Mouse (Mus musculus) limb, embryonic 11.5 days (tissue): ENCODE results near the gene Sdsl. TPM values are rescaled to one million over a fixed set of nuclear protein-coding genes. Genes with fewer than 3 reads are reported as not detected.

Source experiments
- ATAC-seq: fragments of 200-750 bp; cut with Nextera tagmentation; 2 replicates; pipeline ENCODE4 v1.8.0; 2017; ENCODE audit warnings: low read depth; ENCODE audit not compliant: insufficient number of reproducible peaks, low FRiP score, low TSS enrichment
- DNase-seq: peaks from one replicate; pipeline ENCODE4 v3.0.0-alpha.2; 2015; ENCODE audit warnings: low spot score
- H3K27ac ChIP-seq: fragments of 300-500 bp; sonication (generic); replicated peaks from 2 replicates; pipeline ENCODE4 v1.5.1; 2014; ENCODE audit warnings: low read depth, mild to moderate bottlenecking, low read length
- H3K27me3 ChIP-seq: fragments of 300-500 bp; sonication (generic); 2 replicates; pipeline ENCODE4 v1.6.1; 2014; ENCODE audit warnings: mild to moderate bottlenecking, low read length, mixed read lengths; ENCODE audit not compliant: control insufficient read depth, insufficient read depth
- H3K36me3 ChIP-seq: fragments of 300-500 bp; sonication (generic); 2 replicates; pipeline ENCODE4 v1.6.1; 2014; ENCODE audit warnings: mild to moderate bottlenecking, low read length, moderate library complexity, mixed read lengths; ENCODE audit not compliant: control insufficient read depth, insufficient read depth
- H3K4me1 ChIP-seq: fragments of 300-500 bp; sonication (generic); 2 replicates; pipeline ENCODE4 v1.6.1; 2014; ENCODE audit warnings: low read length, mixed read lengths; ENCODE audit not compliant: control insufficient read depth, insufficient read depth
- H3K4me2 ChIP-seq: fragments of 300-500 bp; sonication (generic); 2 replicates; pipeline ENCODE4 v1.6.1; 2014; ENCODE audit warnings: low read depth, mild to moderate bottlenecking, moderate library complexity; ENCODE audit not compliant: severe bottlenecking
- H3K4me3 ChIP-seq: fragments of 300-500 bp; sonication (generic); 2 replicates; pipeline ENCODE4 v1.5.1; 2014; ENCODE audit warnings: low read depth, low read length
- H3K9ac ChIP-seq: fragments of 300-500 bp; sonication (generic); 2 replicates; pipeline ENCODE4 v1.6.1; 2014; ENCODE audit warnings: mild to moderate bottlenecking, low read length
- H3K9me3 ChIP-seq: fragments of 300-500 bp; sonication (generic); 2 replicates; pipeline ENCODE4 v1.6.1; 2016; ENCODE audit warnings: low read length; ENCODE audit not compliant: control insufficient read depth
- WGBS: fragments of 180-500 bp; shearing (Covaris S2); extraction: QIAGEN DNeasy Blood & Tissue Kit; methylation state at CpG from one replicate; pipeline ENCODE4 v1.1.7; 2014; 5-methylcytosine and 5-hydroxymethylcytosine counted together
- polyA plus RNA-seq: library from polyadenylated mRNA; unstranded; fragments of >200 nt; fragmentation: Nextera tagmentation; extraction: Ambion mirVana; gene quantifications from 2 replicates; pipeline ENCODE4 v1.2.1, GENCODE M21; 2014

Sdsl gene
- polyA plus RNA-seq, 1 experiment from 2014 or later, result 4.0 TPM

DNA sequence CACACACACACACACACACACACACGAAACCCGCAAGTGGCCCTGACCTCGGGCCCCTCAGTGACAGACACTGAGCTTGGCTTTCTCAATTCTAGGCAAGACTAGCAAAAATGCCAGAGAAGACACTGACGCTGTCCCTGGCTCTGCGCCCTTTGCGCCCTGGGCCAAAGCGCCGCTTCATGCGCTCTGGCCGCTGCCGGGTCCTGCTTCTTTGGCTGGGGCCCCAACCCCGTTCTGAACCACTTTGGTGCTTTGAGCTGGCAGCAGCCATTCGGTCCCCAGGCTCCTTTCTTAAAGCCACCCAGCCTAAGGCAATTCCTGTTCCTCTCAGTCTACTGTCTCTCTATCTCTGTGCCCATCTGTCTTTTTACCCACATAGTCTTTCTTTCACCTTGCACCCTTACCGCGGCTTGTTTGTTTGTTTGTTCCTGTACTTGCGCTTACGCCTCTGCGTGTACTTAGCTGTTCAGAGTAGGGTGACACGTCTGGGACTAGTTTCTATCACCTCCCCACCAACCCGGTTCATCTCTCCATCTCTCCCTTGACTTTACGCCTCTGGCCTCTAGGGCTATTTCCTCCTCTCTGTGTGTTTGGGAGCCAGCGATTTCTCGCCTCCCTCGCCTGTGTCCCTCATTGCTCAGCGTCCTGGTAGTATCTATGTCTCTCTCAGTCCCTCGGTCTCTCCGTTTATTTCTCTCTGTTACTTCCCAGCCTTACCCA lies 33.5 kb downstream of the Sdsl start:
- no peak for ATAC-seq
- Histone ChIP-seq H3K4me3 (no peak overlapping the region), H3K9ac (no peak overlapping the region), H3K4me1 (peaks cover 14% of the 10 kb centered on the region), H3K27ac (no peak overlapping the region), H3K9me3 (no peaks in the 10 kb centered on the region), H3K27me3 (peaks cover 70% of the 10 kb centered on the region), H3K36me3 (no peaks in the 10 kb centered on the region), H3K4me2 (no peak overlapping the region)
- peak; percentile 45 for DNase-seq
- 2% methylated on average over 27 of the region's 27 CpGs for WGBS

DNA sequence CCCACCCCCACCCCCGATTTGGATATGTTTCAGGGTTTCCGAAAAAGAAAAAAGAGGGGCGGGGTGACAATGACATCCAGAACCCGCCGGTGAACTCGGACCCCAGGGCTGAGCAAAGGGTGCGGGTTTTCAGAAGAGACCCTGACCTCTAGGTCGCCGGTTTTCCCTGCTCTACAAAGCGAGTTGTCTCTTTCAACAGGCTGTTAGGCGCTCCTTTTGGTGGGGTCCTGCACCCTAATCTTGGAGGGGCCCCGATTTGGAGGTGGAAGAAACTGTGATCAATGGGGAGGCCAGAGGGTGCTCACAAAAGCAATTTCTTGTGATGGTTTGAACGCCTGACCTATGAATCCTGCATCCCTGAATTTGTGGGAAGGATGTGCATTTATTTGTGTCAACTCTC lies 34.1 kb downstream of the Sdsl start:
- no peak overlapping the region for H3K9ac ChIP-seq
- H3K9me3 ChIP-seq, result no peaks in the 10 kb centered on the region
- DNase-seq, result peak; percentile 45
- peaks cover 75% of the 10 kb centered on the region for H3K27me3 ChIP-seq
- WGBS, result 1% methylated on average over 13 of the region's 13 CpGs
- no peak for ATAC-seq
- H3K27ac ChIP-seq, result no peak overlapping the region
- H3K4me1 ChIP-seq, result peaks cover 14% of the 10 kb centered on the region
- no peaks in the 10 kb centered on the region for H3K36me3 ChIP-seq
- H3K4me2 ChIP-seq, result no peak overlapping the region
- H3K4me3 ChIP-seq, result no peak overlapping the region

DNA sequence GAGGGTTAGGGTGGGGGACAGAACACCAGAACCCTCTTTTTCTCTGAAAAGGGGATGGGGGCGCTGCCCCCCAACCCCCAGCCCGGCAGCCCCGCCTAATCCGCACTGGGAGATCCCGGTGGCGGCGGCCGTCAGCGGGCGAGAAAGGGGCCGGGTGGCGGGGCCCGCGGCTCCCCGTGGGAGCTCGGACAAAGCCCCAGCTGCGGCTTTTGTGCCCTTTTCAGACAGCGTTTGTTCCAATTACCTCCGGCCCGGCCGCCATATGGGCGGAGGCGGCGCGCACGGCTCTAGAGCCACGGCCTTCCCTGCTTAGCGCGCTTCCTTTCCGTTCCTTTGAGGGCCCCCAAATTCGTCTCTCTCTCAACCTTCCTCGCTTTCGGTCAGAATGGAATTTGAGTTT lies 34.6 kb downstream of the Sdsl start:
- DNase-seq (peak; percentile 41), ATAC-seq (no peak)
- H3K27me3 ChIP-seq, result peaks cover 78% of the 10 kb centered on the region
- peaks cover 14% of the 10 kb centered on the region for H3K4me1 ChIP-seq
- no peaks in the 10 kb centered on the region for H3K36me3 ChIP-seq
- no peak overlapping the region for H3K27ac ChIP-seq
- H3K9me3 ChIP-seq, result no peaks in the 10 kb centered on the region
- no peak overlapping the region for H3K9ac ChIP-seq
- no peak overlapping the region for H3K4me2 ChIP-seq
- 1% methylated on average over 33 of the region's 33 CpGs for WGBS
- peak overlapping the region; percentile 17; the same call in 1 of the 2 replicates for H3K4me3 ChIP-seq

DNA sequence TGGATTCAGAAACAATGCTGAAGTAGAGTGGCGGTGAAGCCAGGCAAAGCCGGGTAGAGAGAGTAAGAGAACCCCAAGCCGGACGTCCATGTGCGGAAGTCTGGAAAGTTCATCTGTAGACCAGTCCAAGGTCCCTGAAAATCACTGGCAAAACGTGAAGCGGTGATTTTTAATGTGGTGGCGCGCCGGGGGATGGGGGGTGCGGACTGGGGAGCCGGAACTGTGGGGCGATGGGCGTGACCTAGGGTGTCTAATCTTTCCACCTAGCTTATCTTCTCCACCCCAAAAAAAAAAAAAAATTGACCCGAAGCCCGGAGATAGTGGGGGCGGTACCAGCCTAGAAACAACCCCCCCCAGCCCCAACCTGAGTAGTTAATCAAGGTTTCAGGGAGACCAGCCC lies 35.1 kb downstream of the Sdsl start:
- no peak overlapping the region for H3K9ac ChIP-seq
- H3K4me3 ChIP-seq, result peak overlapping the region; percentile 17; the same call in 1 of the 2 replicates
- H3K27ac ChIP-seq, result no peak overlapping the region
- H3K27me3 ChIP-seq, result peaks cover 78% of the 10 kb centered on the region
- ATAC-seq, result no peak
- under 1% methylated on average over 17 of the region's 17 CpGs for WGBS
- no peaks in the 10 kb centered on the region for H3K36me3 ChIP-seq
- DNase-seq, result no peak
- no peaks in the 10 kb centered on the region for H3K9me3 ChIP-seq
- H3K4me1 ChIP-seq, result peaks cover 14% of the 10 kb centered on the region
- H3K4me2 ChIP-seq, result no peak overlapping the region

DNA sequence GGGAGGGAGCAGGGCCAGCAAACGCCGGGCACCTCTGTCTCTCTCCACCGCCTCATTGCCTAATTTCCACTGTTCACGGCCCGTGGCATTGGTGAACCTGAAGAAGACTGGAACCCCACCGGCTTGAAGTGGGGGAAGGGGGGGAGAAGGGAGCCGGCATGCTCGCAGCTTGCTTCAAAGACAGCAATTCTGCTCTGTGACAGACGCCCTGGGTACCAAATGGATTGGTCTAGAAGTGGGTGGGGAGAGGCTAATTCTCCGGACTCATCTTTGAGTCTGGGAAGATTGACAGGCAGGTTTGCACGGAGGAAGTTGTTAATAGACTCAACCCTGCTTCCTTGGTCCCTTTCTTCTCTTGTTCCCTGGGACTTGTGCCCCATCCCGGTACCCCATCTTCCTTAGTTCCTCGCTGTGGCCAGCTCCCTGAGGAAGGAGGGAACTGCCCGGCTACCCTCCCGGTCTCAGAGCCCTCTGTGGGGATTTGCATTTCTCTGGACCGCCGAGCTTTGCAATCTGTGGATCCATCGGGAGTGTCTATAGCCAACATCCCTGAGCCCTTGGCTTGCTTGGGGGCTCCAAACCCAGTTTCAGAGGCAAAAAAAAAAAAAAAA lies 35.6 kb downstream of the Sdsl start:
- Histone ChIP-seq H3K4me1 (peaks cover 14% of the 10 kb centered on the region), H3K4me2 (no peak overlapping the region), H3K27ac (no peak overlapping the region), H3K4me3 (no peak overlapping the region), H3K27me3 (peaks cover 83% of the 10 kb centered on the region), H3K9me3 (no peaks in the 10 kb centered on the region), H3K36me3 (no peaks in the 10 kb centered on the region), H3K9ac (no peak overlapping the region)
- peak; percentile 48 for DNase-seq
- WGBS, result under 1% methylated on average over 18 of the region's 18 CpGs
- ATAC-seq, result no peak

DNA sequence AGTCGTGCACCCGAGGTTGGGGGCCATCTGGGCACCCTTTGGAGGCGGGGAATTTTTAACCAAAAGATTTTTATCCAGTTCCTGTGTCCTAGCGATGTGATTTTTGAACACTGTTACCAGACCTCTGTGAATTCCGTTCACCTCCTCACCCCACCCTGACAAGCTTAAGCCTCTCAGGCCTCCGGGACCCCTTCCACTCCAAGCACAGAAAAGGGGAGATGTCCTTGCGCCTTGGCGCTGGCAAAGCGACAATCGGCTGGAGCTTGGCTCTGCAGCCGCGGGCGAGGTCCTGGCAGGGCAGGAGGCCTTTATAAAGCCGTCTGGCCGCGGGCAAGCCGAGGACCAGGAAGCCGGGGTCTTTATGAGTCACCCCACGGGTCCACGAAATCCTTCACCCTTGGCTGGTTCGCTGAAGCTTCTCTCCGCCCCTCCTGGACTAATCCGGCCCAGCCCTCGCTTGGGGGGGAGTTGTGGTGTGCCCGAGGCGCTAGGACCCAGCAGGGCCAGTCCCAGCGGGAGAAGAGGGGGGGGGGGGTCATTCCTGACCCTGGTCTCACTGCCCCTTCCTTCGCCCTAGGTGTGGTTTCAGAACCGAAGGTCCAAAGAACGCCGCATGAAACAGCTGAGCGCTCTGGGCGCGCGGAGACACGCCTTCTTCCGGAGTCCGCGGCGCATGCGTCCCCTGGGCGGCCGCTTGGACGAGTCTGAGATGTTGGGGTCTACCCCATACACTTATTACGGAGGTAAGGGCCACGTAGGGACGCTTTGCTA lies 36.7 kb downstream of the Sdsl start:
- Histone ChIP-seq H3K27me3 (peaks cover 94% of the 10 kb centered on the region), H3K36me3 (no peaks in the 10 kb centered on the region), H3K9ac (no peak overlapping the region), H3K4me2 (peak overlapping the region; percentile 37), H3K27ac (no peak overlapping the region), H3K9me3 (no peaks in the 10 kb centered on the region), H3K4me3 (peak overlapping the region; percentile 16), H3K4me1 (peaks cover 14% of the 10 kb centered on the region)
- no peak for ATAC-seq
- under 1% methylated on average over 47 of the region's 47 CpGs for WGBS
- peak; percentile 58 for DNase-seq

DNA sequence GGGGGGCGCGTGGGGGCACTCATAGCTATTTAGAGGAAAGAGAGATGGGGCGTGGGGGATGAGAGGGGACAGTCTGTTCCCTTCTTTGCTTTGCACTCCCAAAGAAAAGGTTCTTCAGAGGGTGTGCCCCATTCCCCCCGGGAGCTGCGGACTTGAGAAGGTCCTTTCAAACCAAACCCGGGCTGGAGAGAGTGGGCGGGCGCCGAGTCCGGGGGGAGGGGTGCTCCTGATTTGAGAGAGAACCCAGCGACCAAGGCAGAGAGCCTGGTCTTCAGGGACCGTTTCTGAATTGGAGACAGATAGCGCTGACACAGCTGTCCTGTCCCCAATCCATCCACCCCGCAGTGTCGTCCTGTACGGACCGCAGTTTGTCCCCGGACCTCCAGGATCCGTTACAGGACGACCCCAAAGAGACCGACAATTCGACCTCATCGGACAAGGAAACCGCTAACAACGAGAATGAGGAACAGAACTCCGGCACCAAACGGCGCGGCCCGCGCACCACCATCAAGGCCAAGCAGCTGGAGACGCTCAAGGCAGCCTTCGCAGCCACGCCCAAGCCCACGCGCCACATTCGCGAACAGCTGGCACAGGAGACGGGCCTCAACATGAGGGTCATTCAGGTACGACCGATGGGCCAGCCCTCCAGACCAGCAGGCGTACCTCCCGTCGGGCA lies 37.5 kb downstream of the Sdsl start:
- Histone ChIP-seq H3K4me1 (peaks cover 13% of the 10 kb centered on the region), H3K36me3 (no peaks in the 10 kb centered on the region), H3K4me2 (no peak overlapping the region), H3K4me3 (no peak overlapping the region), H3K9me3 (no peaks in the 10 kb centered on the region), H3K27ac (no peak overlapping the region), H3K27me3 (peaks cover 97% of the 10 kb centered on the region), H3K9ac (no peak overlapping the region)
- DNase-seq (peak; percentile 61), ATAC-seq (no peak)
- under 1% methylated on average over 44 of the region's 44 CpGs for WGBS

DNA sequence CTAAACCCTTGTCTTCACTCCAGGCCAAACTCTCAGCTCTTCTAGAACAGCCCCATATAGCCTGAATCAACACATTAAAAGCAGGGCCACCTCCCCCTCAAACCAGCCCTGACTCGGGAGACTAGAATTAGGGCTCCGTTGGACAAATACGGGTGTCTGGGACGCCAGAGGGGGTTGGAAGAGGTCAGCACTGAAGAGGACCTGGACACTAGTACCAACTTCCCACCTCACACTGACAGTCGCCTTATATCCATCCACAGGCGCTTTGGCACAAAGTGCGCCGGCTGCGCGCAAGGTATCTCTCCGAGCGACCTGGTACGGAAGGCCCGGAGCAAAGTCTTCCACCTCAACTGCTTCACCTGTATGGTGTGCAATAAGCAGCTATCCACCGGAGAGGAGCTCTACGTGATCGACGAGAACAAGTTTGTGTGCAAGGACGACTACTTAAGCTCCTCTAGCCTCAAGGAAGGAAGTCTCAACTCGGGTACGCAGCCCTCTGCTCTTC lies 38.3 kb downstream of the Sdsl start:
- 1% methylated on average over 21 of the region's 21 CpGs for WGBS
- no peaks in the 10 kb centered on the region for H3K9me3 ChIP-seq
- peaks cover 8% of the 10 kb centered on the region for H3K4me1 ChIP-seq
- DNase-seq (peak; percentile 33), ATAC-seq (no peak)
- H3K27me3 ChIP-seq, result peaks cover 97% of the 10 kb centered on the region
- H3K4me3 ChIP-seq, result no peak overlapping the region
- no peaks in the 10 kb centered on the region for H3K36me3 ChIP-seq
- H3K27ac ChIP-seq, result no peak overlapping the region
- no peak overlapping the region for H3K4me2 ChIP-seq
- no peak overlapping the region for H3K9ac ChIP-seq
